Mouse (Mus musculus): Measurements from ENCODE around the gene Mob4.

Gene Mob4

DNA sequence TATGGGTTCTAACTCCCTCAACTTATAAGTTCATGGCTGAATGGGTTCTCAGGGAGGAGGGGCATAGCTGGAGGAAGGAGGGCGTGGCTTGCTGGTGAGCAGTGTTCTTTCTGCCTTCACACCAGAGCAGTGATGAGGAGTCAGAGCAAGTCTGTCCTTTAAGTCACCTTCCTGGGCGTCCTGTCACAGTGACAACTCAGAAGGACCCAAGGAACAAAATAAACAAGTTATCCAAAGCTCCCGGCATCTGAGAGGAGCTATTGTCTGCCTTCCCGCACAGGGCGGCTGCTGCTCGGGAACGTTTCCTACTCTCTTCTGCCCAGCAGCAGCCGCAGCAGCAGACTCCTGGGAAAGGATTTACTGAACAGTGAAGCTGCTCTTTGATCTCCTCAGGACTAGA lies 61.0 kb downstream of the Mob4 start:
- no peak for DNase-seq

DNA sequence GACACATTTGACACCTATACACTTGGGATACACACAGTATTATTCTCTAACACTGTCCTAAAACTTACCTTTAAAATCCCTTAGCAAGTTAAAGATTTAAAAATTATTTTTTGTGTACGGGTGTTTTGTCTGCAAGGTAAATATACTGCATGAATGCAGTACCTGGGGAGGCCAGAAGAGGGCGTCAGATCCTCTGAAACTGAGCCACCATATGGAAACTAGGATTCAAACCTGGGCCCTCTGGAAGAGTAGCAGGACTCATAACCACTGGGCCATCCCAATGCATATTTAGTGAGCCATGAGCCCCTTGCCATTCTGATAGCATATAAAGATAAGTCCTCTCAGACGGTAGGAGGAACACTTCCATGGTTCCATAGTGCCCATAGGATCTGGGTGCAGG lies 61.8 kb downstream of the Mob4 start:
- DNase-seq: no peak

DNA sequence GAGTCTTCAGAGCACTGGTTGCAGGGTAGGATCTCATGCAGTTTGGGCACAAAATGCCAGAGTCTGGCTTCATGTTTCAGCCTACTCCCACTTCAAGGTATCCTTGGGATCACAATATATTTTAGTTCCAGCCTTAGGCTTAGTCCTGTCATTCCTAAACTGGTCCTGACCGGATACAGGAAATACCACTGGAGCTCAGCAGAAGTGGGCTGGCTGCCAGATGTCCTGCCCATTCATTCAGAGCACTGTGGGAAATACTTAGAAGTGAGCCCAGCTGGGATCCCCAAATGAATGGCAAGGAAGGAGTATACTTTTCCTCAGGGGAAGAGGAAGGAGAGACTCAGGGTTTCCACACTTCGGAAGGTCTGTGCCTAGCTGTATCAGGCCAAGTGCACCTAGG lies 62.3 kb downstream of the Mob4 start:
- no peak for DNase-seq

DNA sequence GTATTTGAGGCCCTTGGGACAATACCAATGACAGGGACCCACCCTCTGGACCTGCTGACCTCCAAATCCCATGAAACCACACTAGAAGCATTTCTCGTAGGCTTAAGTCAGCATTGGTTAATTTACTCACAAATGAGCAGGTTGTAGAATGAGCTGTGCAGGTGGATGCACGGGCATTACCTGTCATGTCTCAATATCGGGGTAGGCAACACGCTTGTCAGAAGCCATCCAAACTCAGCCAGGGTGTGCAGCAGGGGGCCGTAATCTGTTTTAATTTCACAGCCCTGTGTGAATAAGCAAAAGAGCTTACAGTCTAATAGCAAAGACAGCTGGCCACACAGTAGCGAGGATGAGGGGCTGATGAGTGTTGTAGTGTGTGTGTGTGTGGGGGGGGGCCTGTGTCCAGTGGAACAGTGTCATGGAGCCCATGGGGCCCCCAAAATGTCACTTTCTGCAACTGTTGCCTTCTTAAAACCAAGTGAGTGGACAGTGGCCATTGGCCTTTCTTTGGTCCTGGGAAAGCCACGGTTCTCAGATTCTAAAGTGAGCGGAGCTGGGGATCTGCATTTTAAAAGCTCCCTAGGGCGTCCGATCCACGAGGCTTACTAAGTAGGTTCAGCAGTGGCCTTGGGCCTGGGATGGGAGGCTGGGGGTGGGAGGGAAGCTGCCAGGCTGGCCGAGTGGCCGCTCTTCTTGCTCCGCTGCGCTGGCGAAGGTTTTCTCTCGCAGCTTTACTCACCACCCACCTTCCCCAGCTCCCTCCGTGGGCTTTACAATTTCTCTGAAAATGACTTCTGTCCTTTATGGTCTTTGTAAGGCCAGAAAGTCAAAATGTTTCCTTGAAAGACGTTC lies 63.3 kb downstream of the Mob4 start:
- peak; percentile 14 for DNase-seq

DNA sequence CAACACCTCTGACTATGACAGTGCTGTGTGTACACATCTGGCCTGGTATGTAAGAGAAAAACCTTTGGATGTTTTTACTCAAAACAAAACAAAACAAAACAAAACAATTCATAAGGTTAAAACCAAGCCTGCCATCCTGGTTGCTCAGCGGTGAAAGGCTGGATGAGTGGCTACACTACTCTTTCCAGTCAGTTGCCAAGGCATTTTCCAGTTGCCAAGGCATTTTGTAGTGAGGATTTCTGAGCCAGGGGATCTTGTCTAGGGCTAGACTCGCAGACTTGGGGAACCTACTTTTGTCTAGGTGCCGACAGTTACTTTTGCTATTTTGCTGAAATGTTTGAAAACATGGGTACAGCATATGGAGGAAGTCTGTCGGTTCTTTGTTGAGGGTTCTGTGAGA lies 64.0 kb downstream of the Mob4 start:
- DNase-seq: no peak

DNA sequence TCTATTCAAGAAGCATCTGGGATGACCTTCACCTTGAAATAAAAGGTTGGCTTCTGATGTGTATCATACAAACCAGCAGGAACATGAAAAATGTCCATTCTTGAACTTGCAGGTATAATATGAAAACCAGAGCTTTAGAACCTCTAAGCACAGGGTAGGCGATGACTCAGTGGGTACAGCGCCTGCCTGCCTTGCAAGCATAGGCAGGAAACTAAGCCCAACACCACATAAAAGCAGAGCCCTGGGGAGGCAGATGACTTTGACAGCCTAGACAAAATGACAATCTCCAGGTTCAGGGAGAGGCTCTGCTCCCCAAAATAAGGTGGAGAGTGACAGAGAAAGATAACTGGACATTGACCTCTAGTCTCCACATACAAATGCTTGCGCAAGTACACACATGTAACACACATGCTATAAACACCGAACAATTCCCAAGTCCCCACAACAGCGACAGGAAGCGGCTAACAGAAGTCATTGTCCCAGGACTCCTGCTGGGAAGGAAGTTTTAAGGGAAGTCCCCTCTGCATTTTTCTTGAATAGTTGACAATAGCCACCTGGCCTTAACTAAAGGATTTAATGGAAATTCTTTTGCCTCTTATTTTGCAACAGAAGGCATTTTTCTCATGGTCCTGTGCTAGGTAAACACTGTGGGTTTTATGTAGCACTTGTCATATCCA lies 65.4 kb downstream of the Mob4 start:
- DNase-seq: no peak

DNA sequence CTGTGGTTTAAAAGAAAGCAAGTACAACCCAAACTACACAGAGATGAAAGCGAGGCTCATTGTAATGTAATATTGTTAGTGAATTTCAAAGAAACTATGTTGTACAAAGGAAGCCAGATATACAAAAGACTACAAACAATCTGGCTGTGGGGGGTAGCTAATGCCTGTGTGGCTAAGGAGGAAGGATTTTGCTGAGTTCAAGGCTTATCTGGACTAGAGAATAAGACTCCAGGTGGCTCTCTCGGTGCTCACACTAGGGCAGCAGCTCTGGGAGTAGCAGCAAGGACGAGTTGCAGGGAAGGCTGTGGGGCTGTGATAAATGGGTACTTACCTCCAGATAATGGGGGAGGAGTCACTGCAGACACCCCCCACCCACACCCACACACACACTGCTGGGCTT lies 67.7 kb downstream of the Mob4 start:
- no peak for DNase-seq

DNA sequence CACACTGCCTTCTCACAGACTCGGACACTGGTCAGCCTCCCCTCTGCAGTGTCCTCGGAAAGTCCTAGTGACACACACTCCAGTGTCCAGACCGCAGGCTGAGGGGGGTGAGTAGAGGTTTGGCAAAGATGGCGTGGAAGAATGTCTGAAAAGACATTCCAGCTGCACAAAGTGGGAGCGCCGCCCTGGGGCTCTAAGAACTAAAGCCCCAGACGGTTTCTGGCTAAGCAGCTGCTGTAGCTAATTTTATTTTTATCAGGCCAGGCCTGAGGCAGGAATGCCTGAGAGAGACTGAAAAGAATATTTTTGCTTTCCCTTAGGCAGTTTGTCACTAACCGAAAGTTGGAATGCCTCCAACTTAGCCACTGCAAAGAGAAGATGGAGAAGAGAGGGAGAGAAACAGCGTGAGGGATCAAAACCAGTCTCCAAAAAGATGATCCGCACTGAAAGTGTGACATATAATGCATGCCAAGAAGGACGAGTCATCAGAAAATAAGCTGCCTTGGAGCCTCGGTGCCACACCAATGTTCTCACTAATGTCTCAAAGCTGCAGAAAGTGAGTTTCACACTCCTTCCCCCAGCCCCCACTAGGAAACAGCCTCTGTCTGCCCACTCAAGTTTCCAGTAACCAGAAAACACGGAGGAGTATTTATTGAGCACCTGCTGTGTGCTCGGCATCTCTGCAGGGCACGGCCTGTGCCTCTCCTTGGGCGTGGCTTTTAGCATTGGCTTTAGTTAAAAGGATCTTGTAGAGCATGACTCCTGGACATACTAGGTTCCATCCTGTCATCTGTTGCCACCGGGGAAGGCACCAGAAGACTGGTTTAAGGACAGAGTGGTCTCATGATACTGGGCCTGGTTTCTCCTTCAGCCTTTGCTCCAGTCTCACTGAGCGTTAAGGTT lies 71.1 kb downstream of the Mob4 start:
- DNase-seq: peak; percentile 13
